Mouse (Mus musculus) MEL (cell line): Measurements from ENCODE around the gene Rdh16f2. TPM values are rescaled to one million over a fixed set of nuclear protein-coding genes. Genes with fewer than 3 reads are reported as not detected.
"Not testable (repeated sequence)": the region's sequence is repeated elsewhere in the genome, so short reads cannot be mapped to it uniquely, and the experiment has no call there.

Source experiments
- DNase-seq: peaks from one replicate; pipeline ENCODE4 v3.0.0; 2011; ENCODE audit warnings: low read depth, low spot score
- H3K27ac ChIP-seq: 2 replicates; pipeline ENCODE4 v1.5.1; 2012; ENCODE audit warnings: low read depth, mild to moderate bottlenecking, control low read depth, low read length, moderate library complexity; ENCODE audit not compliant: control insufficient read depth
- H3K27me3 ChIP-seq, 2 experiments: fragments of 150-350 bp in 1 of 2; sonication (generic) in 1 of 2; 2 replicates each; pipeline ENCODE4 v1.6.1; 2012; ENCODE audit warnings: low read length in 2 of 2, mild to moderate bottlenecking in 2 of 2, improper control_type of control experiment in 1 of 2, moderate library complexity in 1 of 2; ENCODE audit not compliant: insufficient read depth in 2 of 2, control insufficient read depth in 1 of 2
- H3K36me3 ChIP-seq, 2 experiments: 2 replicates each; pipeline ENCODE4 v1.6.1; 2012 to 2014; ENCODE audit warnings: low read length in 2 of 2, improper control_type of control experiment in 1 of 2, inconsistent platforms in 1 of 2, mild to moderate bottlenecking in 1 of 2; ENCODE audit not compliant: insufficient read depth in 2 of 2, control insufficient read depth in 1 of 2
- H3K4me1 ChIP-seq, 2 experiments: fragments of 150-350 bp in 1 of 2; sonication (generic) in 1 of 2; 2 replicates each; pipeline ENCODE4 v1.6.1; 2012; ENCODE audit warnings: low read length in 2 of 2, improper control_type of control experiment in 1 of 2, mild to moderate bottlenecking in 1 of 2; ENCODE audit not compliant: insufficient read depth in 2 of 2, control insufficient read depth in 1 of 2
- H3K4me3 ChIP-seq, 2 experiments: fragments of 150-350 bp in 1 of 2; sonication (generic) in 1 of 2; 2 replicates each; pipeline ENCODE4 v1.5.1; 2012; ENCODE audit warnings: low read depth in 2 of 2, low read length in 2 of 2, mild to moderate bottlenecking in 2 of 2, moderate library complexity in 2 of 2, control low read depth in 1 of 2, improper control_type of control experiment in 1 of 2; ENCODE audit not compliant: control insufficient read depth in 1 of 2, insufficient read depth in 1 of 2
- H3K79me2 ChIP-seq: 2 replicates; pipeline ENCODE4 v1.6.1; 2012; ENCODE audit warnings: mild to moderate bottlenecking, low read length, moderate library complexity; ENCODE audit not compliant: control insufficient read depth, poor library complexity, insufficient read depth
- H3K9ac ChIP-seq: 2 replicates; pipeline ENCODE4 v1.6.1; 2012; ENCODE audit warnings: low read depth, mild to moderate bottlenecking, control low read depth, low read length, moderate library complexity; ENCODE audit not compliant: control insufficient read depth, poor library complexity, severe bottlenecking
- H3K9me3 ChIP-seq: fragments of 150-350 bp; sonication (generic); replicated peaks from 2 replicates; pipeline ENCODE4 v1.6.1; 2012; ENCODE audit warnings: mild to moderate bottlenecking, low read length, improper control_type of control experiment, moderate library complexity; ENCODE audit not compliant: insufficient read depth
- CHD2 ChIP-seq: IDR thresholded peaks from 2 replicates; pipeline ENCODE4 v1.6.1; 2011; ENCODE audit warnings: low read length, improper control_type of control experiment
- ELF1 ChIP-seq: IDR thresholded peaks from 2 replicates; pipeline ENCODE4 v1.6.1; 2014; ENCODE audit warnings: low read depth, mild to moderate bottlenecking, inconsistent platforms, low read length, improper control_type of control experiment, moderate library complexity
- EP300 ChIP-seq, 2 experiments: IDR thresholded peaks; 2 replicates each; pipeline ENCODE4 v1.6.1; 2011; ENCODE audit warnings: improper control_type of control experiment in 2 of 2, low read length in 2 of 2, low read depth in 1 of 2, mild to moderate bottlenecking in 1 of 2
- HCFC1 ChIP-seq: IDR thresholded peaks from 2 replicates; pipeline ENCODE4 v1.6.1; 2012; ENCODE audit warnings: low read depth, mild to moderate bottlenecking, inconsistent platforms, low read length, improper control_type of control experiment, moderate library complexity
- KAT2A ChIP-seq: conservative IDR thresholded peaks from 2 replicates; pipeline ENCODE4 v1.6.1; 2012; ENCODE audit warnings: low read depth, low read length, improper control_type of control experiment, inconsistent platforms
- MAFK ChIP-seq: IDR thresholded peaks from 2 replicates; pipeline ENCODE4 v1.6.1; 2011; ENCODE audit warnings: low read depth, mild to moderate bottlenecking, low read length, improper control_type of control experiment, borderline replicate concordance
- MYB ChIP-seq: IDR thresholded peaks from 2 replicates; pipeline ENCODE4 v1.6.1; 2011; ENCODE audit warnings: mild to moderate bottlenecking, low read depth, low read length, improper control_type of control experiment
- NELFE ChIP-seq: IDR thresholded peaks from 2 replicates; pipeline ENCODE4 v1.6.1; 2011; ENCODE audit warnings: low read depth, low read length, improper control_type of control experiment
- NRF1 ChIP-seq: IDR thresholded peaks from 2 replicates; pipeline ENCODE4 v1.6.1; 2014; ENCODE audit warnings: low read depth, mild to moderate bottlenecking, inconsistent platforms, low read length, improper control_type of control experiment, moderate library complexity; ENCODE audit not compliant: poor library complexity, insufficient read depth, severe bottlenecking
- POLR2AphosphoS5 ChIP-seq: IDR thresholded peaks from 2 replicates; pipeline ENCODE4 v1.6.1; 2012; ENCODE audit warnings: low read depth, borderline replicate concordance, mild to moderate bottlenecking, inconsistent platforms, low read length, moderate library complexity, mixed read lengths
- RAD21 ChIP-seq: IDR thresholded peaks from 2 replicates; pipeline ENCODE4 v1.6.1; 2011; ENCODE audit warnings: mild to moderate bottlenecking, low read depth, low read length, improper control_type of control experiment
- RCOR1 ChIP-seq: IDR thresholded peaks from 2 replicates; pipeline ENCODE4 v1.6.1; 2012; ENCODE audit warnings: low read depth, mild to moderate bottlenecking, inconsistent platforms, low read length, improper control_type of control experiment
- SIN3A ChIP-seq: IDR thresholded peaks from 2 replicates; pipeline ENCODE4 v1.6.1; 2012; ENCODE audit warnings: low read length, improper control_type of control experiment, inconsistent platforms
- USF2 ChIP-seq, 2 experiments: IDR thresholded peaks; 2 replicates each; pipeline ENCODE4 v1.6.1; 2011 to 2012; ENCODE audit warnings: improper control_type of control experiment in 2 of 2, low read length in 2 of 2, borderline replicate concordance in 1 of 2, inconsistent platforms in 1 of 2, low read depth in 1 of 2, mild to moderate bottlenecking in 1 of 2; ENCODE audit not compliant: insufficient read depth in 1 of 2
- ZC3H11A ChIP-seq: IDR thresholded peaks from 2 replicates; pipeline ENCODE4 v1.6.1; 2012; ENCODE audit warnings: low read depth, mild to moderate bottlenecking, inconsistent platforms, low read length, improper control_type of control experiment
- polyA plus RNA-seq, 2 experiments: library from polyadenylated mRNA; stranded (reverse) in 1 of 2; unstranded in 1 of 2; fragments of >175 nt in 1 of 2; fragments of >200 nt in 1 of 2; gene quantifications; 2 replicates each; pipeline versions ENCODE4 v1.2.1 to v1.2.4; 2012; ENCODE audit warnings: low replicate concordance in 2 of 2, low read depth in 1 of 2; ENCODE audit not compliant: insufficient read length in 2 of 2, insufficient read depth in 1 of 2, missing spikeins in 1 of 2
- total RNA-seq: library from RNA; depleted of rRNA; stranded (reverse); fragments of 300-350 nt; gene quantifications from 2 replicates; pipeline ENCODE4 v1.2.3, GENCODE M21; 2012

The Rdh16f2 gene
- total and polyA plus RNA-seq, 3 experiments, result 0.07 TPM; not detected in 2

- H3K4me1 ChIP-seq, result no peaks in the 10 kb centered on the region
- TF ChIP-seq POLR2AphosphoS5 (no peak), USF2 (IDR thresholded peaks at IDR 0.05; ENCODE audit: borderline replicate concordance in 1 of 2, insufficient read depth in 1 of 2, low read depth in 1 of 2, low read length in 2 of 2) (no peak), NRF1 (no peak), NELFE (no peak), MYB (no peak), RCOR1 (no peak), ZC3H11A (no peak), SIN3A (no peak), MAFK (no peak), ELF1 (no peak), EP300 (IDR thresholded peaks at IDR 0.05; ENCODE audit: low read depth in 1 of 2, low read length in 2 of 2) (no peak)
- peaks cover 0 to 2% of the 10 kb centered on the region in 2 experiments; a peak in 2 of 4 replicates for H3K27me3 ChIP-seq
- no peak overlapping the region for H3K9ac ChIP-seq
- no peak for DNase-seq
- H3K9me3 ChIP-seq, result no peaks in the 10 kb centered on the region
- H3K27ac ChIP-seq, result no peak overlapping the region
- H3K36me3 ChIP-seq, result no peaks in the 10 kb centered on the region
- no peak overlapping the region for H3K4me3 ChIP-seq
- H3K79me2 ChIP-seq, result no peaks in the 10 kb centered on the region
Measured at GRCm38 (mm10) chr10:127835292-127835691, 31.0 kb upstream of the Rdh16f2 start.

- not testable (repeated sequence) for H3K9me3 ChIP-seq, H3K4me1 ChIP-seq, H3K4me3 ChIP-seq, H3K9ac ChIP-seq, H3K27ac ChIP-seq, H3K36me3 ChIP-seq, H3K79me2 ChIP-seq, H3K27me3 ChIP-seq, DNase-seq
Measured at GRCm38 (mm10) chr10:127837793-127838192, 28.5 kb upstream of the Rdh16f2 start.

DNA sequence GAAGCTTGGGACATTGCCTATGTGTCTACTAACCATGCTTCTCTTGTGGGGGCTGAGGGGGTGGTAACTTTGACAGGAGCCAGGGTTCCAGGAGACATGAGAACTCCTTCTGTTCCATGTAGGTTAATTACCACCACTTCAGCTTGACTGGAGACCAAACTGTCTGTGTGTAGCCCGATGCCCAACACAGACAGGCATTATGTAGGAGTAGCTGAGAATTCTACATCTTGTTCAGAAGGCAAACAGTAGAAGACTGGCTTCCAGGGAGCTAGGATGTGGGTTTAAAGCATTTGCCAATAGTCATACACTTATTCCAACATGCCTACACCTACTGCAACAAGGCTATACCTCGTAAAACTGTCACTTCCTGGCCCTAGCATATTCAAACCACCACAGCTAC is 27.7 kb upstream of the Rdh16f2 start:
- no peak for TF ChIP-seq POLR2AphosphoS5
- TF ChIP-seq CHD2, result no peak
- no peak for TF ChIP-seq HCFC1
- no peak for TF ChIP-seq KAT2A
- TF ChIP-seq RAD21, result no peak
- H3K4me1 ChIP-seq, result no peaks in the 10 kb centered on the region
- DNase-seq, result no peak
- no peaks in the 10 kb centered on the region for H3K79me2 ChIP-seq
- no peak overlapping the region for H3K4me3 ChIP-seq
- H3K9ac ChIP-seq, result no peak overlapping the region
- H3K27me3 ChIP-seq, result peaks cover 2% of the 10 kb centered on the region in 2 experiments; a peak in 2 of 4 replicates
- no peak overlapping the region for H3K27ac ChIP-seq
- H3K9me3 ChIP-seq, result no peaks in the 10 kb centered on the region
- H3K36me3 ChIP-seq, result no peaks in the 10 kb centered on the region
